ENCODE assay signal across 16 mouse cellular contexts in the genomic region with DNA sequence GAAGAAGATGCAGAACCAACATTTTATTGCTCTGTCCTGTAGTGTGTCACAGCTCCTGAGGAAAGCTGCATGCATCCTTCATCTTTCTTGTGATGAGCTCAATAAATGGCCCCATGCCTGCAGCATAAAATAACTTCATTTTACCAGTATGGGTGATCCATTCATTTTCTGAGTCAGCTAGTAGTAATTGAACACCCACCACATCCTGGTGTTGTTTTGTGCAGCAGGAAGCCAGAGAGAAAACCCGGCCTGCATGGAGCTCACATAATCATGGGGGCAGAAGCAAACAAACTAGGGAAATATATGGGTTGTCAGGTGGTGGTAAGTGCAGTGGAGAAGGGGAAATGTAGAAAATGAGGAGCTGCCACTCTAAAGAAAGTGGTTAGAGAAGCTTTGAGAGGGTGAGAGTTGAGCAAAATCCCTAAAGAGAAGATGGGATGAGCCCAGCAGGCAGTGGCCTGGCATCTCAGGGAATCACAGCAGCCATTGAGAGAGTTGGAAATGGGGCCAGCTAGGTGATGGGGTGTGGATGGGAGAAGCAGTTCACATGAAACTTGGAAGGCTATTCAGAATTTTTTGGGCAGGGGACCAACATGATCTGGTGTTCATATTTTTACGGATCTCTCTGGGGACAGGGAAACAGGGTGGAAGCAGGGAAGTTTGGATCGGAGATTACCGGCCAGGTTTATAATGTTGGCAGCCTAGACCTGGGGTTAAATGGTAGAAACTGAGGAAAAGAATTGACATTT. TPM values are rescaled to one million over a fixed set of nuclear protein-coding genes. Genes with fewer than 3 reads are reported as not detected.
DNase-seq lines count a peak whose midpoint lies in the region.
"Had no signal": no experiment of that assay in that cellular context is flagged by ENCODE, and none has a peak within 500 bp of the region (broad histone marks: within the 10 kb centered on the region; RNA-seq: fewer than 3 reads in every experiment).

No protein-coding gene starts in this region.

- peak; percentile 53 for DNase-seq in adrenal gland, postnatal 10 days
- DNase-seq in adrenal gland, adult 18-20 months (ENCODE audit: low spot score in 2 of 2) = no peak
- DNase-seq in cerebellum, adult 9-11 months = peak; percentile 20
- no peak for DNase-seq in cerebellum, postnatal 4 days (ENCODE audit: low spot score in 2 of 2)
- peak; percentile 16 for DNase-seq in layer of hippocampus, adult 9-11 months
- no peak for DNase-seq in layer of hippocampus, postnatal 36 days
- DNase-seq in skeletal muscle tissue, adult 2 months (ENCODE audit: low read depth, low spot score) = peak; percentile 10
- no peak for DNase-seq in kidney, adult 18-20 months
- DNase-seq: heart, adult 18-20 months; heart, postnatal 14 days; kidney, adult 11 months had no signal

RNA-seq across cellular contexts. Expression of gene Gm39653, which starts 53.8 kb away (rescaled TPM):
- total RNA-seq in adrenal gland, postnatal 10 days (2021) = not detected
- total RNA-seq in adrenal gland, adult 18-20 months (2021) = not detected
- total RNA-seq in layer of hippocampus, postnatal 36 days (2021) = not detected
- total RNA-seq: CH12.LX; gastrocnemius, adult 8-10 months; gastrocnemius, postnatal 4 days; heart, adult 18-20 months; heart, postnatal 14 days; hematopoietic stem cell, adult 5-6 weeks; hindbrain, postnatal 0 days had no signal

Comparison
In these comparisons a context has a peak if more than half of its experiments do, and no peak if none do; other contexts are left out.
1. DNase-seq: peak in adrenal gland, postnatal 10 days (single experiment), cerebellum, adult 9-11 months (single experiment), layer of hippocampus, adult 9-11 months (single experiment) and skeletal muscle tissue, adult 2 months (single experiment); none in adrenal gland, adult 18-20 months (0 of 2), cerebellum, postnatal 4 days (0 of 2), layer of hippocampus, postnatal 36 days (0 of 2) and kidney, adult 18-20 months (single experiment).